Mouse (Mus musculus) T-cell, adult 2 months (primary cell): Measurements from ENCODE around the gene Pcdh11x.
"Not testable (repeated sequence)": the region's sequence is repeated elsewhere in the genome, so short reads cannot be mapped to it uniquely, and the experiment has no call there.

Experiments used
- DNase-seq: peaks from one replicate; pipeline ENCODE4 v3.0.0; 2022; ENCODE audit warnings: low spot score

The Pcdh11x gene

GRCm38 (mm10) chrX:120290011-120290899 lies at the start of gene Pcdh11x:
Gene Pcdh11x, plus strand, starts transcription at chrX:120290259.
- no peak for DNase-seq

- DNase-seq: no peak
These were observed 30.0 kb upstream of the Pcdh11x start for GRCm38 (mm10) chrX:120260089-120260488.

GRCm38 (mm10) chrX:120285522-120285921 lies 4.5 kb upstream of the Pcdh11x start:
- no peak for DNase-seq

- no peak for DNase-seq
These were observed 2.6 kb upstream of the Pcdh11x start for GRCm38 (mm10) chrX:120287502-120287901.

GRCm38 (mm10) chrX:120290900-120291280 lies 831 bp downstream of the Pcdh11x start:
- DNase-seq: no peak

- no peak for DNase-seq
These were observed 1.6 kb downstream of the Pcdh11x start for GRCm38 (mm10) chrX:120291696-120292095.

- no peak for DNase-seq
These were observed 3.0 kb downstream of the Pcdh11x start for GRCm38 (mm10) chrX:120292832-120293750.

GRCm38 (mm10) chrX:120301469-120302175 lies 11.6 kb downstream of the Pcdh11x start:
- DNase-seq: no peak

- not testable (repeated sequence) for DNase-seq
These were observed 22.9 kb downstream of the Pcdh11x start, which contains the start of gene H2afb3 for GRCm38 (mm10) chrX:120312995-120313394. Gene H2afb3, minus strand, starts transcription at chrX:120313095.

GRCm38 (mm10) chrX:120466225-120466624 lies 176.2 kb downstream of the Pcdh11x start:
- no peak for DNase-seq

GRCm38 (mm10) chrX:120486428-120486827 lies 196.4 kb downstream of the Pcdh11x start:
- DNase-seq: no peak

GRCm38 (mm10) chrX:120524986-120525385 lies 234.9 kb downstream of the Pcdh11x start:
- no peak for DNase-seq

GRCm38 (mm10) chrX:120599309-120599708 lies 309.2 kb downstream of the Pcdh11x start:
- no peak for DNase-seq

- DNase-seq: no peak
These were observed 328.4 kb downstream of the Pcdh11x start for GRCm38 (mm10) chrX:120618460-120618859.

GRCm38 (mm10) chrX:120670236-120670635 lies 380.2 kb downstream of the Pcdh11x start:
- not testable (repeated sequence) for DNase-seq

GRCm38 (mm10) chrX:120734144-120734543 lies 444.1 kb downstream of the Pcdh11x start:
- DNase-seq: no peak

GRCm38 (mm10) chrX:120735792-120736191 lies 445.7 kb downstream of the Pcdh11x start:
- DNase-seq: no peak

GRCm38 (mm10) chrX:120944556-120944955 lies 654.5 kb downstream of the Pcdh11x start:
- DNase-seq: no peak
